Mouse (Mus musculus) adipocyte (in vitro differentiated cells): Measurements from ENCODE around the gene Cenpf.

Experiments
- DNase-seq: peaks from one replicate; pipeline ENCODE4 v3.0.0-alpha.2; 2016; ENCODE audit warnings: low spot score

Cenpf gene

DNA sequence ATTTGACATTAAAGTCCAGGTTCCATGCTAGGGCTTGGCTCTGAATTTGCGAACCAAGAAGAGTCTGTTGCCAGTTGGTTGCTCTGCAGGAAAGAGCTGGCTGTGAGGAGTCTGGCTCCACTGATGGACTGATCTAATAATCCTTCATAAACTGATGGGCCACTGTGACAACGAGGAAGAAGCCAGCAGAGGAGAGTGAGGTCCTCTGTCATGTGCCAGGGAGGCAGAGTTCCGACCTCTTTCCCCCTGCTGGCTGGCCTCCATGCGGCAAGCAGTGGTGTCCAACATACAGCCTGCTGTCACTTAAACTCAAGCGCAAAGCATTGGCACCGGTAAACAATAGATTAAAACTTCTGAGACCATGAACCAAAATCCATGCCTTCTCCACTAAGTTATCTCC is 57.9 kb downstream of the Cenpf start:
- no peak for DNase-seq

DNA sequence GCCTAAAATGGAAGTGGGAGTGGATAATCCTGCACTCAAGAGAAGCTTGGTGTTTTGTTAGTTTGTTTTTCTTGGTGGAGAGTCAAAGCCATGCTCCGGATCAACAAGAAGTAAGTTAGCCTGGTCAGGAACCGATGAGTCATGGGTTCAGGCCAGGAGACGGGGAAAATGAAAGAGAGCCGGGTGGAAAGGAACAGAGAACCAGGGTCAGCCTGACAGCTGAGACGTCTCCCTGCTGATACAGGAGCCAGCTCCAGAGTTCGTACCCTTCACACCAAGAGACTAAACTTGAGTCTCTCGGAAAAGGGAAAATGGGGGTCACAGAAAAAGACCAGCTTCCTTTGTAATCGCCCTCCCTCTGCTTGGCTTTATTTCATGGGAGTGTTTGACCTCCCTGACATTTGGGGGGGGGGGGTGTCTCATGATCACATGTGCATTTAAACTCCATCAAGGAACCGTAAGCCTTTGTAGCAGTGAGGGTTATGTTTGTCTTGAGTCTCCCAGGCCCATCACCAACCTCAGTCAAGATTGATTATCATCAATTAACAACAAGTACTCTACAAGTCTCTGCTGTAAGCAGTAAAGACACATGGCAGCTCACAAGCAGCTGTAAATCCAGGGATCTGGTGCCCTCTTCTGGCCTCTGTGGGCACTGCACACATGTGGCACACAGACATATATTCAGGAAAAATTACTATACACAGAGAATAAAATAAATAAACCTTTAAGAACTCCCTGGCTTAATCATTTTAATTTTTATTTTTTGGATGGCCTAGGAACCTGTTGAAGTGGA is 59.7 kb downstream of the Cenpf start:
- peak; percentile 38 for DNase-seq

DNA sequence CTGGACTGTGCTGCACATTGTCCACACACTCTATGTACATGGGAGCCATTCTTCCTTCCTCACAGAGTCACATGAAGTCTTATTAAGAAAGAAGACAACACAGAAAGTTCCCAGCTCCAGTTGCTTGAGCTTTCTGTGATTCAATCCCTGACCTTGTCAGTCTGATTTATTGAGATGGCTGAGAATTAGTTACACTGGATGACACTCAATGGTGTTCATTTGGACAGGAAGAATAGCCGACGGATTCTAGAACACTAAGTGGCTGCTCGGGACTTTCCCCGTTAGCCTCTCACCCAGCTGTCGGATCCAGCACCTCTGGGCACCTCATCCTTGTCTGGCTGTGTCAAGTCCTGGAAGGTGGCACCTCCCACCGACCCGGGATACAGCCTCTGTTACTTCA is 63.1 kb downstream of the Cenpf start:
- no peak for DNase-seq

DNA sequence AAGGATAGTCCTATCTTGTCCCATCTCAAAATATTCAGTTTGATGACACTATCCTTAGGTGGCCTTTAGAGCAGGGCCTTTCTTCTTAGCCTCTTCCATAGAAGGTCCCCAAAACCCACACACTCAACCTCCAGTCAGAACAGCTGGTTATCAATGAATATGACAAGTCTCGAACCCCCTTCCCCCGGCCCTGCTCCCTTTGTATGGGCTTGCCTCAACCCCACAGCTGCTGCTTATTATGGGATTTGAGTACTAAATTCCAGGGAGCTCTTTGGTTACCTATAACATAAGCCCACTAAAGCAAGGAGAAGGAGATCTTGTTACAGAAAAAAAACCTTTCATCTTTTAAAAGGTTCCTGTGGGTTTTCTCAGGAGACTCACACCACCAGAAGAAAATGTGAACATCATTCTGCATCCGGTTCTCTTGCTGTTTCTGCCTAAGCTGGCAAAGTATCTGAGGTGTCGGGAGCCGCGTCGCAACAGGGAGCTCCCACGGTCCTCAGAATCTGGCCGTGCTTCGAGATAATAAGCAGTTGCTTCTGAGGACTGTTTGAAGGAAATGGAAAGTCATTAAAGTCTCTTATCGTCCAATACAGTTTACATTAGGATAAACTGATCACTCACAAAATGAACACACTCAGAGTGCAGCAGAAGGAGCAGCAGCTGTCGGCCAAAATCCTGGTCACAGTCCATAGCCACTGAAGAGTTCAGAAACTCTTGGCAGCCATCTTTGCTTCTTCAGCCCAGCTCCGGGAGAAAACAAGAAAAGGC is 68.7 kb downstream of the Cenpf start:
- no peak for DNase-seq

DNA sequence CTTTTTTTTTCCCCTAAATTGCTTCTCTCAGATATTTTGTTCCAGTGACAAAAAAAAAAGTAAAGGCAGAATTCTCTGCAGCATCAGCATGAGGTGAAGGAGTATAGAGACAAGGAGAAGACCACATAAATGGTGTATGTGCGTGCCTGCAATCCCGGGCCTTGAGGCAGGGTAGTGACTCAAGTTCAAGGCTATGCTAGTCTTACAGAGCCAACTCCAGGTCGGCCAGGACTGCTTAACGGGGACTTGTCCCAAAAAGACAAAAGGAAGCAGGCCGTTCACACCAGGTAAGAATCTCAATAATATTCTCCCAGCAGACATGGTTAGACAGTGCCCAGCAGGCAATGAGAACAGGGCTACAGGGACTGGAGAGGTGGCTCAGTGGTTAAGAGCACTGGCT is 70.5 kb downstream of the Cenpf start:
- DNase-seq = no peak

DNA sequence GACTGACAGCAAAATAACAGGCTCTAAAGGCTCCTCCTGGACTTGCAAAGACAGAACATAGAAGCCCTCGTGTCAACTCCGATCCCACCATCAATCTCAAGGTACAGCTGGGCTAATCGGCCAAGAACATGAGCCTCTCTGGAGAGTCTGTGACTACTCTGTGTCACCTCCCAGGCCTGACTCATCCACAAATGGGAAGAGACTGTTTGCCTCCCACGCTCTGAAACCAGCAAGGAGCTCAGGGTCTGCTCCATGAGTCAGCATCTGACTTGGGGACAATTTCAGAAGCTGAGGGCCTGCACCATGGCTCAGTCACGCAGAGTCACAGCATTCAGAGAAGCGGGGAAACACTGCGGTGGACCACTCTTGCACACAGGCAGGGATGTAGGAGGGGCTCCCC is 72.6 kb downstream of the Cenpf start:
- no peak for DNase-seq

DNA sequence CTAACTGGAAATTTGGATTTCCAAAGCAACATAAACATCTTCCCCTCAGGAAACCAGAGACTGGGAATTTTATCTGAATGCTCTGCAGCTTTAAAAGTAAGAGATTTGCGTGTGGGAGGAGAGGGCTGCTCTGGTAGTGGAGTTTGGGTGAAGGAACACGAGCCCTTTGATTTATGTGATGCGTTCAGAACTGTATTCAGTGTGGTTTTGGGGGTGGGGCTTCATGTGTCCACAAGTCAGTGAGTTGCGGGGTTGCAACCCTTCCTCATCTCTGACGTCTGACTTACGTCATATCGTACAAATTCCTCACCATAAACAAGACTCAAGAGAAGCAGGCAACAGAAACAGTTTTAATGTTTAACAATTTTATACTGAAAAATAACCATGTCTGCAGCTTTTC is 74.8 kb downstream of the Cenpf start:
- DNase-seq = no peak

DNA sequence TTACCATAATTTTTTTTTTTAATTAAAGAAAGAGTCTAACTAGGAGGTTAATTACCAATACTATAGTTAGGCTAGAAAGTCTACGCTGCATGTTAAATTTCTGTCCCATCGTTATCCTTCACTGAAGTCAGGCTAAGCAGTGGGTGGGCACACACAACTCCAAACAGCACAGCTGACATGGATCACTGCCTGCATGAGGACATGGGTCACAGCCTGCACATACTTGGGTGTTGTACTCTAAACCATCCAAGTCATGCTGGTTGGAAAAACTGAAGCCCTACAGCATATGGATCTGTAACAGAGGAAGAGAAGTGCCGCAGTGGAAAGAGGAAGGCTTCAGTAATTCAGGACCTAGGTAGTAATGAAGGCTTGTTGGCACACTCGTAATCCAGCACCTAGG is 76.1 kb downstream of the Cenpf start:
- no peak for DNase-seq

DNA sequence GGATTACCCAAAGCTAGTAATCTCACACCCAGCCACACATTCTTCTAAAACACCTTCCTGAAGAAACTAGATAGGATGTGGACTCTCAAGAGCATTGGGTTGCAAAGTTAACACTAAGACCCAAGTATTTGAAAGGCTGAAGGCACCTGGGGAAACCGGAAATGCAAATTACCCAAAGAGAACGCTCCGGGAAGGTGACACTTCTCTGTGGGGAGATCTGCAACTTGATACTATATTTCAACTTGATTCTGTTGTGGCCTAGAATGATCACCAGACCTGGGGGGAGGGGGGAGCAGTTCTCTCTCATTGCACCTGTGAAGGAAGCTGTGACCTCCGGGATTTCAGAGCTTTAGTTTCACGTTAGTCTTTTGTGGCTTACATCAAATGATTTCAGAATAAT is 79.2 kb downstream of the Cenpf start:
- no peak for DNase-seq

DNA sequence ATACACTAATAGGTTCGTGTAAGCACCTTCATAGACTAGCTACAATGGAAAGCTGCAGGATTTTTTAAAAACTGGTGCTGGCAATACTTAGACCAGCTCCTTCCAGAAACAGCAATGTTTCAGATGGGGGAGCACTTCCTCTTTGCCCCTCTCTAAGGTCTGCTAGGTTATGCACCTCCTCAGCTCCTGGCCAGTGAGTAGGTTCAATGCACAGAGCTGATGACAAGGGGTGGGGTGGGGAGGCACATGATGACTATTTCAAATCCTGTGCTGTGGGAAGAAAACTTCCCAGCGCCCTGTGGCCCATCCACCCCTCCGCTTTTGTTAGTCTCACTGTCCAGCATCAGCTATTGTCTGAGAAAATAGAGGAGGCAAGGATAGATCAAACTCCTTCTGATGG is 79.8 kb downstream of the Cenpf start:
- no peak for DNase-seq

DNA sequence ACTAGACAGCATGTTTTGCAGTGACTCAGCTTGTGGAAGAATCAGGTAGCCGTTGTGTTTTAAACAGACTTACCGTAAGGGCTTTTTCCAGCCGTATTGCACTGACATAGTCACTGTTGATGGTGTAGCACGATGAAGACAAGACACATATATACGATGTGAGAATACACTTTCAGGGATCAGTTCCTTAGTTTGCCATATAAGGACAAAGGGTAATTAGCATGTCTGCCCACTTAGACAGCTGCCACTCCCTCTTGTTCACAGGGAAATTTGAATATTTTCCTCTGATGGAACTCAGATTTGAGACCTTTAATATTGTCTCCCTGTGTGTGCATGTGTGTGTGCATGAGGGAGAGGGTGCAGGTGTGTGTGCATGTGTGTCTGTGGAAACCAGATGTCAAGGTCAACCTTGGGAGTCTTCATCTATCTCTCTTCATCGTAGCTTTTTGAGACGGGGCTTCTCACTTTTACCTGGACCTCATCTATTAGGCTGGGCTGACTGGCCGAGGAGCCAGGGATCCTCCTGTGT is 82.2 kb downstream of the Cenpf start:
- DNase-seq = no peak

DNA sequence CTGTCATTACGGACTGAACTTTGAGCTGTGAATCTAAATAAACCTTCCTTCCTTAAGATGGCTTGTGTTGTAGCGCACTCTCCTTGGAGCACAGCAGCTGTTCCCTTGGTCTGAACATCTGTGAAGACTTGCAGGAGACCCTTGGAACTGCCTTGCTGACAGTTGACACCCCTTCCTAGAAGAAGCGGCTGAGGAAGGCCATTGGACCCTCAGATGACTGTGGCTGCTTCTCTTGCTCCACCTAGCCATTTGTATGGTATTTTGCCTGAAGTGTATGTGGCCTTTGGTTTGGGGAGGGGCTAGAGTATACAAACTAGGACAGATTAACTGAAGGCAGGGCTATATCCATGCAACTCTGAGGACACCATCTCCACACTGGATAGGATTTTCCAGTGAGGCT is 90.8 kb downstream of the Cenpf start:
- DNase-seq = no peak
